Mouse (Mus musculus): ENCODE measurements at regions not wholly inside any gene's neighbourhood (a gene's known extent, or its start where the extent isn't known, plus 50 kb on each side); places are given as distances from the start of the nearest gene placed in this dataset.
A peak's percentile ranks its signal among the peaks of the same experiment; 100 is the strongest.

DNA sequence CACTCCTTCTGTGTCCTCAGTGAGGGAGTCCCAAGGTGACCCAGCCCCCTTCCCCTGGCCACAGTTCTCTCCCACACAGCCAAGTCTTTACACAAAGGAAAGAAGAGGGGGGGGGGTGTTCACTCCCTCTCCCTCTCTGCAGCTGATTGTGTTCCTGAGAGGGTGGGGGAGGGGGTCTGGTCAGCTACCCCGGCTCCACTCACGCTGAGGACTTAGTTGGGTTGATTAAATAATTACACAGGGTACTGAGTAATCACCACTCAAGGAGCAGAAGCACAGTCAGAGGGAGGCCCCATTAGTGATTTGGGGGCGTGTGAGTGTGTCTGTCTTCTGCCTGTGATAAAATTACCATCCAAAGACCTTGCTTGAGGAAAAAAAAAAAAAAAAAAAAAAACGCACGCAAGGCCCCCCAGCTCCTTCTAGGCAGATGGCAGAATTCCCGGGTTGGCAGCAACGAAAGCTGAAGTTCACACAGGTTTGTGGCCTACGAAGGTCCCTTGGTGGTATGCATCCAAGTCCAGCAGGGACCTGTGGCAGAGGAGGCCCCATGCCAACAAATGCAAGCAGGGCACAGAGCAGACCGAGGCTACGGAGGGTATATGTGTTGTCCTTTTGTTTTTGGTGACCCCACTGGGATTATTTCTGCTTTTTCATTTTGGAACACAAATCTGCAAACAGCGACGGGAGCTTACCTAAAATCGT, 55.3 kb upstream of the Top1 start:
- H3K4me1 ChIP-seq, result peaks cover 16% of the 10 kb centered on the region
- H3K9me3 ChIP-seq, result no peaks in the 10 kb centered on the region
- 46% methylated on average over 13 of the region's 13 CpGs for WGBS
- ATAC-seq (ENCODE audit: low FRiP score, low read depth), result peak; percentile 67
- no peak overlapping the region for H3K4me2 ChIP-seq (replicated peaks)
- no peak overlapping the region for H3K27ac ChIP-seq (replicated peaks)
- H3K9ac ChIP-seq (replicated peaks), result no peak overlapping the region
- no peaks in the 10 kb centered on the region for H3K36me3 ChIP-seq
- peaks cover 12% of the 10 kb centered on the region for H3K27me3 ChIP-seq
- no peak overlapping the region for H3K4me3 ChIP-seq

GRCm38 (mm10) chr2:160591446-160592180, 54.1 kb upstream of the Top1 start:
- ATAC-seq (ENCODE audit: low FRiP score, low read depth), result no peak
- H3K27me3 ChIP-seq, result peaks cover 9% of the 10 kb centered on the region
- no peak overlapping the region for H3K4me2 ChIP-seq (replicated peaks)
- no peaks in the 10 kb centered on the region for H3K36me3 ChIP-seq
- H3K4me1 ChIP-seq, result peaks cover 16% of the 10 kb centered on the region
- 90% methylated on average over 18 of the region's 18 CpGs for WGBS
- H3K9ac ChIP-seq (replicated peaks), result no peak overlapping the region
- H3K27ac ChIP-seq (replicated peaks), result no peak overlapping the region
- no peaks in the 10 kb centered on the region for H3K9me3 ChIP-seq
- no peak overlapping the region for H3K4me3 ChIP-seq

DNA sequence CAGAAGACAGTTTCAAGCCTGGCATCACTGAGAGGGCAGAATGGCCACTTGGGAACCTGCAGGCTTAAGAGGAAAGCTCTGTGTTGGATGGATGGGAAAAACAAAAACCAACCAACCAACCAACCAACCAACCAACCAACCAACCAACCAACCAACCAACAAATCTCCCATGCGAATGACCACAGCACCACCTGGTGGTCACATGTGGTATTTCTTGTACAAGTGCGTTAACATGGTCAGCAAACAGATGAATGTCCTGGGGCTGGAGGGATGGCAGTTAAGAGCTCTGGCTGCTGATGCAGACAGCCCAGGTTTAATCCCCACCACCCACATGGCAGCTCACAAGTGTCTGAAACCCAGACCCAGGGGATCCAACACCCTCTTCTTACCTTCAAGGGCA, 52.7 kb upstream of the Top1 start:
- Histone ChIP-seq H3K9ac (replicated peaks) (no peak overlapping the region), H3K4me3 (no peak overlapping the region), H3K4me2 (replicated peaks) (no peak overlapping the region), H3K36me3 (no peaks in the 10 kb centered on the region), H3K27ac (replicated peaks) (no peak overlapping the region), H3K27me3 (peaks cover 9% of the 10 kb centered on the region), H3K9me3 (no peaks in the 10 kb centered on the region), H3K4me1 (peaks cover 16% of the 10 kb centered on the region)
- WGBS, result 6% methylated on average over 2 of the region's 2 CpGs
- no peak for ATAC-seq (ENCODE audit: low FRiP score, low read depth)
